25 mouse cellular contexts compared by ENCODE assay signal in genomic region chr17:44606245-44606644, GRCm38 (mm10).
DNase-seq lines count a peak whose midpoint lies in the region; ATAC-seq and TF ChIP-seq lines count a peak whose summit lies in the region.
"Had no signal": no experiment of that assay in that cellular context is flagged by ENCODE, and none has a peak within 500 bp of the region (broad histone marks: within the 10 kb centered on the region; RNA-seq: fewer than 3 reads in every experiment).

No protein-coding gene starts in this region.

- H3K79me2 ChIP-seq in CH12.LX (replicated peaks; ENCODE audit: control insufficient read depth, extremely low read depth, insufficient read depth, poor library complexity, severe bottlenecking): no peaks in the 10 kb centered on the region

- in situ Hi-C loops in CH12.LX (cut with MboI; ENCODE audit: low pct_ligation_motif_present, low pct_unique_long_range_greater_than_20kb, low sequenced_read_pairs): no loop called here

- H3K27me3 ChIP-seq in CH12.LX (replicated peaks): no peaks in the 10 kb centered on the region
- H3K27me3 ChIP-seq: embryonic facial prominence, embryonic 13.5 days; embryonic facial prominence, embryonic 15.5 days; forebrain, embryonic 12.5 days had no signal

- no peak for TF ChIP-seq CTCF in CH12.LX (conservative IDR thresholded peaks at IDR 0.05 in 1 of 2, IDR thresholded peaks at IDR 0.05 in 1 of 2; ENCODE audit: low read depth in 2 of 2, low read length in 2 of 2)
- no peak for TF ChIP-seq CTCF in lung, adult 2 months (IDR thresholded peaks at IDR 0.05; ENCODE audit: insufficient read depth, low read length)

- no peaks in the 10 kb centered on the region for H3K36me3 ChIP-seq in CH12.LX (replicated peaks in 1 of 2; ENCODE audit: control insufficient read depth in 1 of 2, insufficient read depth in 1 of 2, low read length in 1 of 2)
- H3K36me3 ChIP-seq: forebrain, embryonic 10.5 days; forebrain, embryonic 12.5 days had no signal

- peaks cover 14 to 24% of the 10 kb centered on the region in 2 experiments for H3K4me1 ChIP-seq in CH12.LX (ENCODE audit: control insufficient read depth in 1 of 2, insufficient read depth in 2 of 2)
- peaks cover 5% of the 10 kb centered on the region; the same call in 1 of the 2 replicates for H3K4me1 ChIP-seq in lung, adult 2 months (ENCODE audit: control insufficient read depth, insufficient read depth, low read length)
- H3K4me1 ChIP-seq: forebrain, embryonic 12.5 days had no signal

- peak overlapping the region; percentile 33; the same call in 1 of the 2 replicates for H3K4me2 ChIP-seq in CH12.LX (ENCODE audit: insufficient read depth, low read depth, poor library complexity, severe bottlenecking)
- H3K4me2 ChIP-seq: embryonic facial prominence, embryonic 13.5 days; embryonic facial prominence, embryonic 15.5 days; forebrain, embryonic 12.5 days had no signal

- dilution Hi-C loops in CH12.LX (cut with MboI; ENCODE audit: extremely low pct_ligation_motif_present, extremely low pct_unique_long_range_greater_than_20kb, low sequenced_read_pairs): no loop called here

- ATAC-seq in granulocyte monocyte progenitor cell, adult 5-6 weeks (replicated peaks; ENCODE audit: poor library complexity, severe bottlenecking): peak; percentile 65
- peak; percentile 53 for ATAC-seq in megakaryocyte progenitor cell, adult 5-6 weeks (replicated peaks; ENCODE audit: poor library complexity)
- ATAC-seq: CD4-positive, CD25-positive, alpha-beta regulatory T cell, adult 4 months; forebrain, embryonic 14.5 days; forebrain, embryonic 16.5 days had no signal

- WGBS in lung, adult 2 months: 84% methylated on average over 7 of the region's 7 CpGs

- TF ChIP-seq EP300 in CH12.LX (IDR thresholded peaks at IDR 0.05; ENCODE audit: low read length): no peak

- peak overlapping the region in 1 of 3 experiments; percentile 32 for H3K4me3 ChIP-seq in CH12.LX (replicated peaks in 1 of 3; ENCODE audit: low read depth in 2 of 3, low read length in 2 of 3, poor library complexity in 1 of 3)
- no peak overlapping the region for H3K4me3 ChIP-seq in lung, adult 2 months (replicated peaks; ENCODE audit: extremely low read depth, low read depth, low read length)
- H3K4me3 ChIP-seq: embryonic facial prominence, embryonic 13.5 days; embryonic facial prominence, embryonic 15.5 days; erythroblast, embryonic 14.5 days; forebrain, embryonic 10.5 days; forebrain, embryonic 12.5 days had no signal

- no peaks in the 10 kb centered on the region for H3K9me3 ChIP-seq in CH12.LX (replicated peaks; ENCODE audit: low read length)
- H3K9me3 ChIP-seq: embryonic facial prominence, embryonic 13.5 days; embryonic facial prominence, embryonic 15.5 days; forebrain, embryonic 10.5 days; forebrain, embryonic 12.5 days had no signal

- no peak for TF ChIP-seq POLR2A in CH12.LX (IDR thresholded peaks at IDR 0.05; ENCODE audit: low read depth, low read length)
- TF ChIP-seq POLR2A in lung, adult 2 months (IDR thresholded peaks at IDR 0.05; ENCODE audit: borderline replicate concordance, extremely low read depth, low read depth, low read length): no peak

- DNase-seq in CH12.LX (ENCODE audit: extremely low read depth): no peak
- no peak for DNase-seq in embryo, embryonic 10.5 days (ENCODE audit: low spot score)
- DNase-seq in lung, adult 2 months: no peak
- no peak for DNase-seq in lung, postnatal 10 days
- DNase-seq: adrenal gland, adult 2 months; adrenal gland, postnatal 10 days; adrenal gland, postnatal 25 days; B cell, adult 2 months; cerebellum, adult 11 months; cerebellum, adult 18-20 months; cerebellum, adult 8-10 months; cerebellum, adult 9-11 months; cerebellum, postnatal 14 days; cerebellum, postnatal 36 days; embryo, embryonic 11 days had no signal

- peak overlapping the region; percentile 57 for H3K9ac ChIP-seq in CH12.LX (ENCODE audit: insufficient read depth, low read depth)
- H3K9ac ChIP-seq: embryonic facial prominence, embryonic 13.5 days; embryonic facial prominence, embryonic 15.5 days; forebrain, embryonic 12.5 days had no signal

- H3K27ac ChIP-seq in CH12.LX (ENCODE audit: insufficient read depth, low read depth): peak overlapping the region; percentile 96
- H3K27ac ChIP-seq: embryonic facial prominence, embryonic 13.5 days; embryonic facial prominence, embryonic 15.5 days; forebrain, embryonic 10.5 days; forebrain, embryonic 12.5 days had no signal

- TF ChIP-seq RAD21 in CH12.LX (IDR thresholded peaks at IDR 0.05; ENCODE audit: low read depth, low read length): no peak

TF ChIP-seq in CH12.LX, 34 proteins besides CTCF, POLR2A, EP300 and RAD21:
- TF ChIP-seq MXI1 (IDR thresholded peaks at IDR 0.05; ENCODE audit: low read depth, low read length) (peak; percentile 64; the same call in 1 of the 2 replicates), ETS1 (conservative IDR thresholded peaks at IDR 0.05; ENCODE audit: low read depth, low read length) (peak; percentile 55), SIN3A (IDR thresholded peaks at IDR 0.05; ENCODE audit: low read length) (0 out of 2 replicates have a peak, but pooled peaks have one; percentile 64), NELFE (IDR thresholded peaks at IDR 0.05; ENCODE audit: low read depth, low read length) (no peak), MAX (IDR thresholded peaks at IDR 0.05; ENCODE audit: low read length) (peak; percentile 61), ELF1 (IDR thresholded peaks at IDR 0.05; ENCODE audit: low read depth, low read length) (peak; percentile 60)
TF ChIP-seq in CH12.LX: peak in this region for 5.
